Mouse (Mus musculus): ENCODE measurements at regions not wholly inside any gene's neighbourhood (a gene's known extent, or its start where the extent isn't known, plus 50 kb on each side); places are given as distances from the start of the nearest gene placed in this dataset.

DNA sequence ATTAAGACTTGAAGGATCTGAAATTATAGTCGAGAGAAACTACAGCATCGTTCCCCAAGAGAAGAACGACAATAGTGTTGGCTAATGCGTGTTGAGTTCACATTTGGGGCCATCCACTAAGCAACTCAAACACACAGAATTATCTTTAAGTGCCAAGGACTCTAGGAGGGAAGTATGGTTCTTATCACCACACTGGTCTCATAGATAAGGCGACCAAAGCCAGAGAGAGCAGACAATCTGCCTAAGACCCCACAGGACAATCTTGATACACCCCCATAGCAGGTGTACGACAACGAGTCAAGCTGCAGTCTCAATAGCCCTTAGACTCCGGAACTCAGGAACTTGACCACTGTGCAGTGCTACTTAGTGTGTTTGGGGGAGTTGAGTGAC, 152.5 kb upstream of the Pum3 start:
- no peaks in the 10 kb centered on the region for H3K9me3 ChIP-seq (ENCODE audit: control insufficient read depth, low read length)
- H3K36me3 ChIP-seq (ENCODE audit: control insufficient read depth, insufficient read depth, low read length): no peaks in the 10 kb centered on the region
- H3K4me1 ChIP-seq (ENCODE audit: control insufficient read depth, insufficient read depth, low read length): 0 out of 2 replicates have a peak, but pooled peaks cover 13% of the 10 kb centered on the region
- no peak for DNase-seq
- no peak overlapping the region for H3K9ac ChIP-seq (replicated peaks; ENCODE audit: low read length)
- 0 out of 2 replicates have a peak overlapping the region, but pooled peaks have one; percentile 2 for H3K27ac ChIP-seq (replicated peaks; ENCODE audit: low read depth, low read length)
- 87% methylated on average over 8 of the region's 8 CpGs for WGBS
- no peak overlapping the region for H3K4me2 ChIP-seq (ENCODE audit: low read length)
- no peak for ATAC-seq (ENCODE audit: low FRiP score, low TSS enrichment)
- no peak overlapping the region for H3K4me3 ChIP-seq (replicated peaks; ENCODE audit: low read depth, low read length)
- no peaks in the 10 kb centered on the region for H3K27me3 ChIP-seq (ENCODE audit: control insufficient read depth, insufficient read depth, low read length)

DNA sequence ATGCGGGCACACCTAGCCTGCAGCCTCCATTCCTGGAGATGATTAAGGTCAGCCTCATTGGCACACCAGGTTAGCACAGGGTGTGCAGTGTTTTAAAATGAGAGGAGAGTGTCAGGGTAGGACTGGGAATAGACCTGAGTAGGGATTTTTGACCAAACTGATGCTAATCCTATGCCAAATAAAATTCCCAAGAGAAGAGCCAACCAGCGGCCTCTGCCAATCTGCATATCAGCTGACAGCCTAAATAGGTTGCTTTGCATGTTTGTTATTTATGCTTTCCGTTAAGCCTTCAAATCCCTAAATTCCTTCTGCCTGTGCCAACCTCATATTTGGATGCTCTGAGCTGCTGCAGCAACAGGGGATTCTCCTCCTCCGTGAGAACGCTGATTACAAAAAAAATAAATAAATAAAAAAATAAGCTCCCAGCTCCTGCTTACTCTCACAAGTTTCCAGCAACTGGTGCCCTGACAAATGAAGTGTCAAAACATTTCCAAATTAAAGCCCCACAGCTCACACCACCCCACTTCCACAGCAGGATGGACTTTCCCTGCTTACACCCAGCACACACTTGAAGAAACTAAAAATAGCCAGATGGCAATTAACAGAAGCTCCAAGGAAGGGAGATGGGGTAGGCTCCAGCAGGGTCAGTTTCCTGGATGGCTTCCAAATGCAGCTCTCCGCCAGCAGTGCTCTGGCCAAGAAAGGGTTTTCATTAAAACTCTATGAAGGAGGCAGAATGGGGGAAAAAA, 151.9 kb upstream of the Pum3 start:
- 0 out of 2 replicates have a peak overlapping the region, but pooled peaks have one; percentile 2 for H3K27ac ChIP-seq (replicated peaks; ENCODE audit: low read depth, low read length)
- DNase-seq (peak; percentile 58), ATAC-seq (ENCODE audit: low FRiP score, low TSS enrichment) (peak; percentile 50; the same call in 1 of the 2 replicates)
- H3K9me3 ChIP-seq (ENCODE audit: control insufficient read depth, low read length): no peaks in the 10 kb centered on the region
- H3K36me3 ChIP-seq (ENCODE audit: control insufficient read depth, insufficient read depth, low read length): no peaks in the 10 kb centered on the region
- no peak overlapping the region for H3K4me3 ChIP-seq (replicated peaks; ENCODE audit: low read depth, low read length)
- H3K9ac ChIP-seq (replicated peaks; ENCODE audit: low read length): no peak overlapping the region
- H3K4me2 ChIP-seq (ENCODE audit: low read length): no peak overlapping the region
- H3K27me3 ChIP-seq (ENCODE audit: control insufficient read depth, insufficient read depth, low read length): no peaks in the 10 kb centered on the region
- 44% methylated on average over 6 of the region's 6 CpGs for WGBS
- 0 out of 2 replicates have a peak, but pooled peaks cover 13% of the 10 kb centered on the region for H3K4me1 ChIP-seq (ENCODE audit: control insufficient read depth, insufficient read depth, low read length)

DNA sequence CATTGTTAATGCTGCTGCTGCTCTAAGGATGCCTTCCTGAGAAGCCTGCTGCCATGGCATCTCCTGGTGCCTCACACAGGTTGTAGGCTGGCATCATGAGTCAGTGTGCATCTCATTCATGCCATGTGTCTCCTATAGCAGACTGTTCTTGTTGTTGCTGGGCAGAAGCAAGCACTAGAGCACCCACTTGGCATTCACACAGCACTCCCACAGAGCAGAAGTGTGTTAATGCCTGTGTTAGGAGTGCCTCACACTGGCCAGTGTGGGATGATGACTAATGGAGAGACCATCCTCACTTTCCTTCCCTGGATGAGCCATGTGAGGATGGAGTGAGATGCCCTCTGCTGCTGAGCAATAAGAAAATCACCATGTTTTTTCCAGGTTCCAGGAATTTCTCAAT, 146.9 kb upstream of the Pum3 start:
- H3K27ac ChIP-seq (replicated peaks; ENCODE audit: low read depth, low read length): no peak overlapping the region
- no peaks in the 10 kb centered on the region for H3K9me3 ChIP-seq (ENCODE audit: control insufficient read depth, low read length)
- 0 out of 2 replicates have a peak, but pooled peaks cover 6% of the 10 kb centered on the region for H3K4me1 ChIP-seq (ENCODE audit: control insufficient read depth, insufficient read depth, low read length)
- H3K4me3 ChIP-seq (replicated peaks; ENCODE audit: low read depth, low read length): no peak overlapping the region
- H3K27me3 ChIP-seq (ENCODE audit: control insufficient read depth, insufficient read depth, low read length): no peaks in the 10 kb centered on the region
- H3K36me3 ChIP-seq (ENCODE audit: control insufficient read depth, insufficient read depth, low read length): no peaks in the 10 kb centered on the region
- ATAC-seq (ENCODE audit: low FRiP score, low TSS enrichment): no peak
- no peak for DNase-seq
- H3K9ac ChIP-seq (replicated peaks; ENCODE audit: low read length): no peak overlapping the region
- H3K4me2 ChIP-seq (ENCODE audit: low read length): no peak overlapping the region

DNA sequence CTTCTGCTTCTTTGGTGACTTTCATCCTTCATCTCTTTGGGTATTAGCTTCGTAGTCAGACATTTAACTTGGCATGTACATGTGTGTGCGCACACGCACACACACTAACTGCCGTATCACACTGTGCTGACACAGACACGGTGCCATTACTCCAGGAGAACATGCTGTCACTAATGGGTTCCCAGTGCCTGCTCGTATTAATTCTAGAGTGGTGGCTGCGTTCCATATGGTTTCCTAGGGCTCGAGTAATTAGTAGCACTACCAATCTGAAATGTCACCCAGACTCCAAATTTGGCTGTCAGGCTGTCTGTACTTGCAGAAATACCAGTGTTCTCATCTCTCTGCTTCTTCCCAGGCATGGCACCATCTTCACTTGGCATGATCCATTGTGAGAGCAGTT, 137.3 kb upstream of the Pum3 start:
- no peaks in the 10 kb centered on the region for H3K27me3 ChIP-seq (ENCODE audit: control insufficient read depth, insufficient read depth, low read length)
- no peak overlapping the region for H3K27ac ChIP-seq (replicated peaks; ENCODE audit: low read depth, low read length)
- no peak overlapping the region for H3K9ac ChIP-seq (replicated peaks; ENCODE audit: low read length)
- H3K9me3 ChIP-seq (ENCODE audit: control insufficient read depth, low read length): no peaks in the 10 kb centered on the region
- H3K4me2 ChIP-seq (ENCODE audit: low read length): no peak overlapping the region
- no peaks in the 10 kb centered on the region for H3K36me3 ChIP-seq (ENCODE audit: control insufficient read depth, insufficient read depth, low read length)
- no peak overlapping the region for H3K4me3 ChIP-seq (replicated peaks; ENCODE audit: low read depth, low read length)
- no peak for DNase-seq
- no peaks in the 10 kb centered on the region for H3K4me1 ChIP-seq (ENCODE audit: control insufficient read depth, insufficient read depth, low read length)
- ATAC-seq (ENCODE audit: low FRiP score, low TSS enrichment): no peak
- WGBS: 93% methylated on average over 8 of the region's 8 CpGs

DNA sequence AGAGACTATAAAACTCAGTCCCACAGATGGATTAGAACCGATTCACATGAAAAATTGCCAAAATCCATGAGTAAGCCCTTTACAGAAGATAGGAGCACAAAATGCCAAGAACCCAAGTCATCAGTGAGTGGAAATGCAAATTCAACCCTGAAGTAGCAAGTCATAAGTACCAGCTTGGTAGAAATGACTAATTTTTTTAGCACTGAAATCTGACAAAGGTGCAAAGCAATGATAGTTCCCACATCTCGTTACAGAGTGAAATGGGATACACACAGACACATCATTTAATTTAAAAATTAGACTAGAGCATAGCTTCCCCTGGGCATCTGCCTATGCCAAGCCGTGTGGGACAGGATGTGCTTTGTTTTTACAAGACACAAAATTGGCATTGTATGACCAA, 136.4 kb upstream of the Pum3 start:
- DNase-seq: no peak
- 97% methylated on average over 3 of the region's 3 CpGs for WGBS

DNA sequence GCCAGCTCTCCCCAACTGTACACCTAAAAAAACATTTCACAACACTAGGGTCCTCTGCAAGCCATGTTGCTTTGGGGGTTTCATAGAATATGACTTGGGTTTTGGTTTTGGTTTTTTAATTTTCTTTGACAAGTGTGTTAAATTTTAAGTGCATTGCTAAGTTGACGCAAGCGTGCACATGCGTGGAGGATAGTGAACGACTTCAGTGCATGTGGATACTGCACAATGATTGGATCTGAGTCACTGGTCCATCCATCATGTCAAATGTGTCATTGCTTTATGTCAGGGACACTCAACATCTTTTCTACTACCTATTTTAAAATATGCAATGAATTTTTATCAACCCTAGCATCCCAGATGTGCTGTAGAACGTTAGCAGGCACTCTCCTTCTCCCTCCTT, 134.5 kb upstream of the Pum3 start:
- ATAC-seq (ENCODE audit: low FRiP score, low TSS enrichment) (no peak), DNase-seq (no peak)
- H3K4me1 ChIP-seq (ENCODE audit: control insufficient read depth, insufficient read depth, low read length): no peaks in the 10 kb centered on the region
- H3K4me3 ChIP-seq (replicated peaks; ENCODE audit: low read depth, low read length): no peak overlapping the region
- no peak overlapping the region for H3K9ac ChIP-seq (replicated peaks; ENCODE audit: low read length)
- H3K4me2 ChIP-seq (ENCODE audit: low read length): no peak overlapping the region
- 79% methylated on average over 5 of the region's 5 CpGs for WGBS
- H3K27ac ChIP-seq (replicated peaks; ENCODE audit: low read depth, low read length): no peak overlapping the region
- H3K27me3 ChIP-seq (ENCODE audit: control insufficient read depth, insufficient read depth, low read length): no peaks in the 10 kb centered on the region
- no peaks in the 10 kb centered on the region for H3K36me3 ChIP-seq (ENCODE audit: control insufficient read depth, insufficient read depth, low read length)
- H3K9me3 ChIP-seq (ENCODE audit: control insufficient read depth, low read length): no peaks in the 10 kb centered on the region

More for the DNA sequence above, 136.4 kb upstream of the Pum3 start:
- Histone ChIP-seq H3K9me3 (ENCODE audit: control insufficient read depth, low read length) (no peaks in the 10 kb centered on the region), H3K27me3 (ENCODE audit: control insufficient read depth, insufficient read depth, low read length) (no peaks in the 10 kb centered on the region), H3K4me2 (ENCODE audit: low read length) (no peak overlapping the region), H3K4me3 (replicated peaks; ENCODE audit: low read depth, low read length) (no peak overlapping the region), H3K4me1 (ENCODE audit: control insufficient read depth, insufficient read depth, low read length) (no peaks in the 10 kb centered on the region), H3K9ac (replicated peaks; ENCODE audit: low read length) (no peak overlapping the region), H3K27ac (replicated peaks; ENCODE audit: low read depth, low read length) (no peak overlapping the region), H3K36me3 (ENCODE audit: control insufficient read depth, insufficient read depth, low read length) (no peaks in the 10 kb centered on the region)
- no peak for ATAC-seq (ENCODE audit: low FRiP score, low TSS enrichment)

DNA sequence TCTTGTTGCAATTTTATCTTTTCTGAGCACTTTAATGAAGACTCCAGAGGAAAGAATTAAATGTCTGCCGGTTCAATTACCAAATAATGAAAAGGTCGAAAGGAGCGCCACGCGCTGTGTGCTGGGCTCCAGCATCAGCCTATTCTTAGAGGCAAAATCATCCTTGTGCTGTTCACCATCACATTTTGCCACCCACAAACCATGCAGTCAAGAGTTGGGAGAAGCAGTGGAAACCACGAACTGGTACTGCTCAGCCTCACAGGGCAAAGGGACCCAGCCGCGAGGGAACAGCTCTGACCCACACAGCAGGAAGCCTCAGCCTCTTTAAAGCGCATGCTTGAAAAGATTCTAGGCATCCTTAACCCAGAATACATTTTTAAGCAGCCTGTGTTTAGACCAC, 134.0 kb upstream of the Pum3 start:
- Histone ChIP-seq H3K36me3 (ENCODE audit: control insufficient read depth, insufficient read depth, low read length) (no peaks in the 10 kb centered on the region), H3K9me3 (ENCODE audit: control insufficient read depth, low read length) (no peaks in the 10 kb centered on the region), H3K9ac (replicated peaks; ENCODE audit: low read length) (no peak overlapping the region), H3K27me3 (ENCODE audit: control insufficient read depth, insufficient read depth, low read length) (no peaks in the 10 kb centered on the region), H3K27ac (replicated peaks; ENCODE audit: low read depth, low read length) (no peak overlapping the region), H3K4me3 (replicated peaks; ENCODE audit: low read depth, low read length) (no peak overlapping the region), H3K4me2 (ENCODE audit: low read length) (no peak overlapping the region), H3K4me1 (ENCODE audit: control insufficient read depth, insufficient read depth, low read length) (no peaks in the 10 kb centered on the region)
- DNase-seq (no peak), ATAC-seq (ENCODE audit: low FRiP score, low TSS enrichment) (no peak)
- 52% methylated on average over 9 of the region's 9 CpGs for WGBS

DNA sequence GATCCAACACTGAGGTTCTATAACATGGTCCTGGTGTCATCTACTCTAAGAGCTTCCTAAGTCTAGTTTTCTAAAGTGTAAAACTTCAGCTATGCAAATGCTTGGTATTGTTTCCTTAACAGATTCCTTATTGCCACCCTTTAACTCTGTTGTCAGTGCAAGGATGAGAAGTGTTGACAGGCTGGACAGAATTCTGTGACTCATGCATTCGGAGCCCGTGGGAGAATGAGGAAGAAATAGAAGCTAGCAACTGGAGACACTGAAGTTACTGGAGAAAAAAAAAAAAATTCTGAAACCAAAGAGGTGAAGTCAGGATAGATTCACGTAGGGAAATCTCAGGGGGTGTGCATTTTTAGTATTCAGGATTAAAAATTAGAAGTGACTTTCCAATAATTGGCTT, 128.6 kb upstream of the Pum3 start:
- no peak overlapping the region for H3K9ac ChIP-seq (replicated peaks; ENCODE audit: low read length)
- WGBS: 83% methylated on average over 3 of the region's 3 CpGs
- H3K27me3 ChIP-seq (ENCODE audit: control insufficient read depth, insufficient read depth, low read length): no peaks in the 10 kb centered on the region
- H3K4me1 ChIP-seq (ENCODE audit: control insufficient read depth, insufficient read depth, low read length): no peaks in the 10 kb centered on the region
- H3K27ac ChIP-seq (replicated peaks; ENCODE audit: low read depth, low read length): no peak overlapping the region
- no peak overlapping the region for H3K4me2 ChIP-seq (ENCODE audit: low read length)
- ATAC-seq (ENCODE audit: low FRiP score, low TSS enrichment): no peak
- DNase-seq: no peak
- H3K4me3 ChIP-seq (replicated peaks; ENCODE audit: low read depth, low read length): no peak overlapping the region
- no peaks in the 10 kb centered on the region for H3K9me3 ChIP-seq (ENCODE audit: control insufficient read depth, low read length)
- H3K36me3 ChIP-seq (ENCODE audit: control insufficient read depth, insufficient read depth, low read length): no peaks in the 10 kb centered on the region

DNA sequence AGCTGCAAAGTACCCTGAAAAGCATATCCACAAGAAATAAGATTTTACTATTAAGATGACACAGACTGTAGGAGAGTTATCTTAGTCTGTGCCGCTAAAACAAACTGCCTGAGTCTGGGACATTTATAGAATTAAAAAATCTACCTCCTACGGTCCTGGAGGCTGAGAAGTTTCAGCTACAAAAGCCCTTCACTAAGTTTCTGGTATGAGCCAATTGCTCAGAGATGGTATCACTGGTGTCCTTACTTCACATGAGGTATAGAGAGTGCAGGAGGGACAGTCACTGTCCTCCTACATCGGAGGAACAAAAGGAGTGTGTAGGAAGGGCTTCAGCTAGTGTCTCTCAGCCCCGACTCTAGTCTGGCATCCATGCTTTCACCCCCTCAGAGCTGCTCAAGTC, 127.1 kb upstream of the Pum3 start:
- WGBS: 93% methylated on average over 4 of the region's 4 CpGs
- Histone ChIP-seq H3K4me1 (ENCODE audit: control insufficient read depth, insufficient read depth, low read length) (no peaks in the 10 kb centered on the region), H3K9ac (replicated peaks; ENCODE audit: low read length) (no peak overlapping the region)

More for the DNA sequence above, 127.1 kb upstream of the Pum3 start:
- H3K4me3 ChIP-seq (replicated peaks; ENCODE audit: low read depth, low read length): no peak overlapping the region
- no peaks in the 10 kb centered on the region for H3K27me3 ChIP-seq (ENCODE audit: control insufficient read depth, insufficient read depth, low read length)
- H3K27ac ChIP-seq (replicated peaks; ENCODE audit: low read depth, low read length): no peak overlapping the region
- DNase-seq (no peak), ATAC-seq (ENCODE audit: low FRiP score, low TSS enrichment) (no peak)
- H3K4me2 ChIP-seq (ENCODE audit: low read length): no peak overlapping the region
- H3K36me3 ChIP-seq (ENCODE audit: control insufficient read depth, insufficient read depth, low read length): no peaks in the 10 kb centered on the region
- H3K9me3 ChIP-seq (ENCODE audit: control insufficient read depth, low read length): no peaks in the 10 kb centered on the region
